Mouse (Mus musculus) cortical plate, adult 2 months (tissue): ENCODE results near the gene Sorcs3. TPM values are rescaled to one million over a fixed set of nuclear protein-coding genes. Genes with fewer than 3 reads are reported as not detected.

ENCODE experiments used
- H3K27ac ChIP-seq: fragments of 200-500 bp; 2 replicates; pipeline ENCODE4 v1.5.1; 2012; ENCODE audit warnings: low read length, control low read depth, inconsistent platforms; ENCODE audit not compliant: insufficient read depth
- H3K4me1 ChIP-seq: fragments of 200-500 bp; 2 replicates; pipeline ENCODE4 v1.6.1; 2011; ENCODE audit warnings: low read length; ENCODE audit not compliant: control insufficient read depth, insufficient read depth
- H3K4me3 ChIP-seq: fragments of 200-500 bp; 2 replicates; pipeline ENCODE4 v1.5.1; 2011; ENCODE audit warnings: mild to moderate bottlenecking, low read length, control low read depth; ENCODE audit not compliant: insufficient read depth
- CTCF ChIP-seq: fragments of 200-500 bp; IDR thresholded peaks from 2 replicates; pipeline ENCODE4 v1.5.1; 2011; ENCODE audit warnings: mild to moderate bottlenecking, control low read depth, low read length; ENCODE audit not compliant: insufficient read depth; ENCODE audit errors: extremely low read depth
- POLR2A ChIP-seq: fragments of 200-500 bp; IDR thresholded peaks from 2 replicates; pipeline ENCODE4 v1.6.1; 2011; ENCODE audit warnings: mild to moderate bottlenecking, low read length, control low read depth; ENCODE audit not compliant: insufficient read depth; ENCODE audit errors: extremely low read depth
- polyA plus RNA-seq: library from polyadenylated mRNA; depleted of rRNA; stranded (reverse); fragments of >200 nt; gene quantifications from 2 replicates; pipeline ENCODE4 v1.2.3, GENCODE M21; 2012

Sorcs3 gene
- polyA plus RNA-seq, 1 experiment, result 15.4 TPM

DNA sequence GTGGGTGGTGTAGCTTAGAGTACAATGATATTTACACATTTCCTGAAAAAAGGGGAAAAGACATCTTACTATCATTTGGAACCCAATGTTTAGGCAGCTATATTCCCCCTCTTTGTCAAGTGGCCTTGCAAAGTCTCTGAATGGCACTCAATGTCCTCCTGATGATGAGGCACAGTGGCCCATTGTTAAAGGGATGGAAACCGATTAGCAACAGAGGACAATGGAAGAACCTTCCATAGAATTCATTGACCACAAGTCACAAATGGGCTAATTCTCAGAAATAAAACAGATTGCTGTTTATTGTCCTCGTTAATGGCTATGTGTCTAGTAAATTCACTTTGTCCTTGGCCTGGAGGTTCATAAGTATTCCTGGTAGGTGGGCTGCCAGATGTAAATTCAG lies 565.7 kb downstream of the Sorcs3 start:
- TF ChIP-seq POLR2A, result no peak
- TF ChIP-seq CTCF, result no peak
- H3K27ac ChIP-seq, result no peak overlapping the region
- no peak overlapping the region for H3K4me3 ChIP-seq
- H3K4me1 ChIP-seq, result no peaks in the 10 kb centered on the region

DNA sequence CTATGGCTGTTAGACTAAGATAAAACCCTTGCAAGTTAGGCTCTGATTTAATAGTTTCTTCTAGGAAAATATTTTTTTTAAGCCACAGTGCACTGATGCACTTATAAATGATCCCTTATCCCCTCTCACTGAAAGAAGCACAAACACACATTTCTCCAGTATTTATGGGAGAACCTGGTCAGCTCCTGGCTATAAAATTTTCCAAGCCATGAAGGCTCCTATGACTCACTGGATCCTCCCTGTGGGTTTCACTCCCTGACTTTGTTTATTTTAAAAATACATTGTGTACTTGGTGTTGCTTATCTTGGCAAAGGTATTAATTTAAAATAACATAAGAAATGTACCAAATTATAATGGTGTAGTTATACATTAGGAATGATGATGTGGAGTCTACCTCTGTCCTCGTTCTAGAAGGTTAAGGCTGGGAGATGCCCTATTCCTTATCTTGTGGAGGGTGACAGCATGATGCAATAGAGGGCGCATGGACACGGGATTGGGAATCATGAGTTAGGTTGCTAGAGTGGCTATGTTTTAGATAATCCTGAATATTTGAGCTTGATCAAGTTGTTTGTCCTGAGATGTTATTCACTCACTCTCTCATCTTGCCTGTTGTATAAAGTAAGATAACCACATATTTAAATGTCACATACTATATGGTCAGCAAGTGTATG lies 573.4 kb downstream of the Sorcs3 start:
- H3K27ac ChIP-seq, result no peak overlapping the region
- H3K4me1 ChIP-seq, result no peaks in the 10 kb centered on the region
- no peak overlapping the region for H3K4me3 ChIP-seq
- no peak for TF ChIP-seq CTCF
- TF ChIP-seq POLR2A, result no peak

DNA sequence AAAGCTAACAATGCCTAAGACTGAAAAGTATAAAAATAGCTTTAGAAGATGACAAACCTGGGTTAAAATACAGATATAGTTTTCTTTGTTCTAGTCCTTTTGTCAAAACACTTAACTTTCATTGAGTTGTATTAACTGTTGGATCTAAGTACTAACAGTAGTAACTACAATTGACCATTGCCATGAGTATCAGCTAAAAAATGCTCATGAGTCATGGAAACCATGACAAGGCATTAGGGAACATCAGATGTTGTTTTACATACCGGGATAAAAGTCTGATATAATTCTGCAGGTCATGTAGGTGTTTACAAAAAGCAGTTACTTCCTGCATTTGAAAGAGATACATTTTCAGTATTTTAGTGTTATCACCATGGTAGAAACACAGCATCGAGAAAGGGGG lies 575.0 kb downstream of the Sorcs3 start:
- Histone ChIP-seq H3K4me1 (no peaks in the 10 kb centered on the region), H3K27ac (no peak overlapping the region), H3K4me3 (no peak overlapping the region)
- TF ChIP-seq CTCF (no peak), POLR2A (no peak)

DNA sequence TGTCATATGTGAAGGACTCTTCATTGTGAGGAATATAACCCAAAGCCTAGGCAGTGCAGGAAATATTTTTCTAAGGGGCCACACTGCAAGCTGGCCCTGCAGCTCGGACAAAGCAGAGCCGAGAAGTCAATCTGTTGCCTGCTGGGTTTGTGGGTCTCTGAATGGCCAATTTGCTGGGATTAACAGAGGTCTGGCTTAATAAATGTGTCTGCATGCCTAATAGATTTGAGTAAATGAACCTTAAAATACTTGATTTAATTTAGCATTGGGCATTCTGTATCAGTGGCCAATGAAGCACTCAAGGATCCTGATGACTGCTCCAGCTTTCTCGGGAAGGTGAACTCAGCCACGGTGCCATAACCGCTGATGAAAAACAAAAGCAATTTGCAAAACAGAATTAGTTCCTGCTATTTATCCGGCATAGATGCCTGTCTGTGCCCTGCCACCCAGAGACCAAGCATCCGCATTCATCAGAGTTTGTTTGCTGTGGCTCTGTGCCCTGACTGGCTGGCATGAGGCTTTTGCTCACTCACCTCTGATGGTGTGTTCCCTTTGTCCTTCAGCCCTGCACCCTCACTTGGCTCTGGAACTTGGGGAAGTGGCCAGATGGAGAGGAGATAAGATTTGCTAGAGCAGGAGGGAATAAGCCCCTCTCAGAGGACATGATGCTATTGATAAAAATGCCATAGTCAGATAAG lies 576.3 kb downstream of the Sorcs3 start:
- TF ChIP-seq POLR2A, result no peak
- TF ChIP-seq CTCF, result no peak
- H3K27ac ChIP-seq, result no peak overlapping the region
- H3K4me1 ChIP-seq, result no peaks in the 10 kb centered on the region
- no peak overlapping the region for H3K4me3 ChIP-seq

DNA sequence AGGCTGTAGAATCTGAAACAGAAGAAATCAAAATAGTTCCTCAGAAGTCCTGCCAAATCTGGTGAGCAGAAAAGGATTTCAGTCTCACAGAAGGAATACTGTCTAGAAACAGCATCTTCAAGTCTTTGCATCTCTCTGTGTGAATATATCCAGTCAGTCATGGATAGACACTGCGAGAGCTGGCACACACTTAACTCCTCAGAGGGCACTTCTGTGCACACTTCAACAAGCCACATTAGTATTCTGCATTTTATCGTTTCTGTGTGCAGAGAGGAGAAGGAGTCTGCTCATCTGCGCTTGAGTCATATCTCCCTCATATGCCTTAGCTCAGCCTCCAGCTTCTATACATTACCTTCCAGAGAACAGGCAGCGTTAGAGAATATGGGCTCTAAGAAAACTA lies 581.4 kb downstream of the Sorcs3 start:
- H3K27ac ChIP-seq, result no peak overlapping the region

DNA sequence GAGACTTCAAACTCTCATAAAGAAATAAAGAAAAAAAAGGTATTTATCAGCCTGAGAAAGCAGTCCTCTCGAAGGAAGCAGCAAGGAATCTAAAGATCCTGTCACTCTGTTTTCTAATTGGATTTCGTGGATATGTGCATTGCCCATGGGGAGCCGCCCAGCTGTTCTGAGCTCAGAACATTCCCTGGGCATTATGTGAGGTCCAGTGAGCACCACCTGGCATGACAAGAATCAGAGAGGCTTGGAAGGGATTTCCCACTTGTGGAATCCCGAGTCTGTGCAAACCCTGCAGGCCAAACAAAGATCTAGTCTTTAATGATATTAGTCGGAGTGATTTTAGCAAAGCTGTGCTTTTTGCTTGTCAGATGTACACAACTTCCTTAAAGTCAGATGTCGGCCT lies 598.7 kb downstream of the Sorcs3 start:
- Histone ChIP-seq H3K4me3 (no peak overlapping the region), H3K4me1 (no peaks in the 10 kb centered on the region), H3K27ac (no peak overlapping the region)
- TF ChIP-seq CTCF (no peak), POLR2A (no peak)

More for the DNA sequence above, 581.4 kb downstream of the Sorcs3 start:
- no peak for TF ChIP-seq POLR2A
- no peak for TF ChIP-seq CTCF
- Histone ChIP-seq H3K4me1 (no peaks in the 10 kb centered on the region), H3K4me3 (no peak overlapping the region)

DNA sequence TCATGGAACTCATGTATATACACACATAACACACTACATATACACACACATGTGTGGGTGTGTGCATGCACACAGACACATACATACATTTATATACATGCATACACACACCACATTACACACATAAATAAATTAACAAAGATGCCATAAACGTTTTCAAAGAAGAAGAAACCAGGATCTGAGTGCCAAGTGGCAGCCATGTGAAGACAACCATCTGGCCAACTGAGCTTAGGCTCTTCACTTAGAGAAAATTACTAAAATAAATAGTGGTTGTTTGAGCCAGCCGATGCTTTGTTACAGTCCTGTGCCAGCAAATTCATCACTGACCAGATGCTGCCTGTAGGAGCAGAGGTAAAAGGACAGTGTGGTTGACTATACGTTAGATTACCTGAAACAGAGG lies 605.7 kb downstream of the Sorcs3 start:
- Histone ChIP-seq H3K27ac (no peak overlapping the region), H3K4me1 (no peaks in the 10 kb centered on the region), H3K4me3 (no peak overlapping the region)
- TF ChIP-seq POLR2A (no peak), CTCF (no peak)

DNA sequence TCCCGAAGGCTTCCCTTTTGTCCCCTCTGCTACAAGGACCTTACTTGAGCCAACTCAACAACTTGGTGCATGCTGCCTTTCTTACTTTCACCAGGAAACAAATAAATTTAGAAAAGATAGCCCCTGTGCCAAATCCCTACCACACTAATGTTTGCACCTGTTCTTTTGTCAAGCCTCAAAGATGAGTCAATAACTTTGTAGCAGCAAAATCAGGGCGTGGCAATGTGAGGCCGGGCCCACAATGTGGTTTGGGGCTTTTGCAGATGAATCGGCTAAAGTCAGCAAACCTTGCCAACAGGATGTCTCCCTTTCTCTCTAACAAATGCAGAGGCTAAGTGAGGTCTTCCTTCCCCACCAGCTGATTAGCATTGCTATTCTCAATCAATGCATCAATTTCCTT lies 608.0 kb downstream of the Sorcs3 start:
- Histone ChIP-seq H3K4me1 (no peaks in the 10 kb centered on the region), H3K27ac (no peak overlapping the region), H3K4me3 (no peak overlapping the region)
- no peak for TF ChIP-seq CTCF
- no peak for TF ChIP-seq POLR2A

DNA sequence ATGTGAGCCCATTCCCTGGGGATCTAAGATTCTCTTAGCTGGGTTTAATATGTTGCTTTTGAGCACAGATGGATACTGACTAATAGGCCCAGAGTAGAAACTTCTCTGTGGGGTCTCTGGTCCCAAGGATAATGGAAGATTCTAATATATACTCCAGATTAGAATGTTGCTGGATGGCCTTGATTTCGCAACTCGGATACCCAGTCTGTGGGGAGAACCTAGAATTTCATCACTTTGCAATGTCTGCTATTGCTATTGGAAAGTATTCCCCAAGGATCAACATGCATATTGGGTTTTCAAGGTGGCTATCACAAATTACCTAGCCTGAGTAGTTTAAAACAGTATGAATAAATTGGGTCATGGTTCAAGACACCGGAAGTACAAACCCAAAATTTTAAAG lies 609.2 kb downstream of the Sorcs3 start:
- Histone ChIP-seq H3K4me3 (no peak overlapping the region), H3K27ac (no peak overlapping the region), H3K4me1 (peaks cover 1% of the 10 kb centered on the region)
- no peak for TF ChIP-seq POLR2A
- no peak for TF ChIP-seq CTCF
